Mouse (Mus musculus) myocyte (in vitro differentiated cells): Measurements from ENCODE around the gene Prx. TPM values are rescaled to one million over a fixed set of nuclear protein-coding genes. Genes with fewer than 3 reads are reported as not detected.
A peak's percentile ranks its signal among the peaks of the same experiment; 100 is the strongest.

Source experiments
- H3K27me3 ChIP-seq: one replicate; pipeline ENCODE4 v1.6.1; 2011; ENCODE audit not compliant: control insufficient read depth, insufficient read depth, insufficient read length
- H3K36me3 ChIP-seq: one replicate; pipeline ENCODE4 v1.6.1; 2011; ENCODE audit not compliant: control insufficient read depth, insufficient read depth
- H3K4me2 ChIP-seq: one replicate; pipeline ENCODE4 v1.6.1; 2011; ENCODE audit warnings: low read depth, control low read depth
- H3K4me3 ChIP-seq: one replicate; pipeline ENCODE4 v1.5.1; 2011; ENCODE audit warnings: mild to moderate bottlenecking, control low read depth, moderate library complexity
- H3K79me2 ChIP-seq: one replicate; pipeline ENCODE4 v1.6.1; 2011; ENCODE audit not compliant: control insufficient read depth, insufficient read depth
- H3ac ChIP-seq: one replicate; pipeline ENCODE4 v1.6.1; 2011; ENCODE audit not compliant: control insufficient read depth, insufficient read length
- CEBPB ChIP-seq: IDR thresholded peaks from 2 replicates; pipeline ENCODE4 v1.6.1; 2011; ENCODE audit warnings: mild to moderate bottlenecking, moderate library complexity; ENCODE audit not compliant: poor library complexity, insufficient read depth, severe bottlenecking
- E2F4 ChIP-seq: IDR thresholded peaks from one replicate; pipeline ENCODE4 v1.6.1; 2011; ENCODE audit warnings: mild to moderate bottlenecking, control low read depth, moderate library complexity; ENCODE audit not compliant: insufficient read depth
- MAX ChIP-seq: IDR thresholded peaks from one replicate; pipeline ENCODE4 v1.6.1; 2011; ENCODE audit warnings: low read depth, mild to moderate bottlenecking, control low read depth
- MYOD1 ChIP-seq, 3 experiments: IDR thresholded peaks; one replicate each; pipeline ENCODE4 v1.6.1; 2011; ENCODE audit warnings: control low read depth in 2 of 3, low read depth in 2 of 3, mild to moderate bottlenecking in 2 of 3, moderate library complexity in 1 of 3; ENCODE audit not compliant: insufficient read length in 2 of 3, control insufficient read depth in 1 of 3
- MYOG ChIP-seq, 3 experiments: IDR thresholded peaks; one replicate each; pipeline ENCODE4 v1.6.1; 2011; ENCODE audit warnings: control low read depth in 2 of 3, low read depth in 2 of 3, mild to moderate bottlenecking in 2 of 3; ENCODE audit not compliant: insufficient read length in 2 of 3, control insufficient read depth in 1 of 3, insufficient read depth in 1 of 3
- POLR2A ChIP-seq: IDR thresholded peaks from one replicate; pipeline ENCODE4 v1.6.1; 2011; ENCODE audit warnings: low read depth, mild to moderate bottlenecking, control low read depth, moderate library complexity; ENCODE audit not compliant: insufficient read length
- POLR2AphosphoS2 ChIP-seq: IDR thresholded peaks from one replicate; pipeline ENCODE4 v1.6.1; 2011; ENCODE audit warnings: low read depth, control low read depth; ENCODE audit not compliant: insufficient read length
- REST ChIP-seq: IDR thresholded peaks from one replicate; pipeline ENCODE4 v1.6.1; 2011; ENCODE audit warnings: mild to moderate bottlenecking, control low read depth, moderate library complexity; ENCODE audit not compliant: insufficient read depth, insufficient read length
- SRF ChIP-seq: IDR thresholded peaks from one replicate; pipeline ENCODE4 v1.6.1; 2011; ENCODE audit warnings: low read depth; ENCODE audit not compliant: control insufficient read depth, insufficient read length
- TCF12 ChIP-seq: IDR thresholded peaks from one replicate; pipeline ENCODE4 v1.6.1; 2011; ENCODE audit warnings: mild to moderate bottlenecking, control low read depth; ENCODE audit not compliant: poor library complexity, insufficient read depth, severe bottlenecking
- TCF3 ChIP-seq: IDR thresholded peaks from one replicate; pipeline ENCODE4 v1.6.1; 2011; ENCODE audit warnings: low read depth, control low read depth; ENCODE audit not compliant: insufficient read length
- USF1 ChIP-seq: IDR thresholded peaks from one replicate; pipeline ENCODE4 v1.6.1; 2011; ENCODE audit warnings: low read depth, mild to moderate bottlenecking, control low read depth, moderate library complexity
- polyA plus RNA-seq: library from polyadenylated mRNA; unstranded; fragments of >200 nt; fragmentation: generic; extraction: Trizol; gene quantifications from one replicate; pipeline ENCODE4 v1.2.1, GENCODE M21; 2012; ENCODE audit warnings: missing spikeins

Prx gene
- polyA plus RNA-seq, 1 experiment: 4.2 TPM

DNA sequence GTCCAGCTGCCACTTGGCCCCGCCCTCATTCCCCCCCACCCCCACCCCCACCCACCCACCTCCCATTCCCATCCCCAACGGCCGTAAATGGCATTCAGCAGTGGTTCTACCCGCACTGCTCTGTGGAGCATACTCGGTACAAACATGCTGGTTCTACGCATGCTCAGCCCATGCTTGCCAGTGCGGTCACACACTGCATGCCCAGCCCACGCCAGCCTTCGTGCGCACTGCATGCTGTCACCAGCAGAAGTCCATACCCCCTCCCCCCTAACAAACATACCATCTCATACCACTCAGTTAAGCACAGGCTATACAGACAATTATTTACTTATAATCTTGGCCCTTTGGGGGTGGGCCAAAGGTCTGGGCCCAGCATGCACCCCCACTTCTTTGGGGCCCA lies 32.6 kb downstream of the Prx start:
- H3K4me2 ChIP-seq: peak overlapping the region; percentile 6
- H3K27me3 ChIP-seq: no peaks in the 10 kb centered on the region

DNA sequence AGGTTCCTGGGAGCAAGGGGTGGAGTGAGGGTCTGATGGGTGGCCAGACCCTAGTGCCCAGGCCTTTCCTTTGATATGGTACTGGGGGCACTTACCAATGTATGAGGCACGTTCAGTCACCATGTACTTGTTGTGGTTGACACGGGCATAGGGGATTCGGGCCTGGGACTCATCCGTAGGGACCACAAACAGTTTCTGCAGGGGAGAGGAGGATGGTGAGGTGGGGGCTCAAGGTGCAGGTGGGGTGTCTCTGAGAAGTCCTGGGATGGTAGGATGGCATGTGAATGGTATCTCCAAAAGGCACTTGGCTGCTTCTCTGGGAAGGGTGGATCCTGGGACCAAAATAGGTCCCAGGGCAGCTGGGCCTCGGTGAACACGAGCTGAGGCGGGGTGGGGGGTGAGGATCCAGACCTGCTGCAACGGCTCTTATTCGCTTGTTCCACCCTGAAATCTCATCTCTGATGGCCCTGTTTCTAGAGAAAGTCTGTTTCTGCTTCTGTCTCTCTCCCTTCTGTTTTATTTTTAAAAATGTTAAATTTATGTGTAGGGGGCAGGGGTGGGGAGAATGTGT lies 33.4 kb downstream of the Prx start:
- peak in 1 of 3 experiments; percentile 50 for TF ChIP-seq MYOD1 (IDR thresholded peaks at IDR 0.05; ENCODE audit: control insufficient read depth in 1 of 3, insufficient read length in 2 of 3, low read depth in 2 of 3)
- TF ChIP-seq MYOG (IDR thresholded peaks at IDR 0.05; ENCODE audit: control insufficient read depth in 1 of 3, insufficient read depth in 1 of 3, insufficient read length in 2 of 3, low read depth in 2 of 3): peak in 1 of 3 experiments; percentile 59
- TF ChIP-seq MAX: no peak
- no peaks in the 10 kb centered on the region for H3K27me3 ChIP-seq
- no peak overlapping the region for H3ac ChIP-seq
- H3K79me2 ChIP-seq: no peaks in the 10 kb centered on the region
- peaks cover 8% of the 10 kb centered on the region for H3K36me3 ChIP-seq
- H3K4me3 ChIP-seq: no peak overlapping the region
- no peak overlapping the region for H3K4me2 ChIP-seq

More for the DNA sequence above, 32.6 kb downstream of the Prx start:
- no peaks in the 10 kb centered on the region for H3K79me2 ChIP-seq
- peaks cover 8% of the 10 kb centered on the region for H3K36me3 ChIP-seq
- no peak overlapping the region for H3K4me3 ChIP-seq
- TF ChIP-seq TCF12: no peak
- TF ChIP-seq REST: no peak
- TF ChIP-seq SRF: no peak
- no peak for TF ChIP-seq USF1
- TF ChIP-seq E2F4: no peak
- no peak for TF ChIP-seq MAX
- no peak for TF ChIP-seq MYOG (IDR thresholded peaks at IDR 0.05; ENCODE audit: control insufficient read depth in 1 of 3, insufficient read depth in 1 of 3, insufficient read length in 2 of 3, low read depth in 2 of 3)
- no peak for TF ChIP-seq POLR2AphosphoS2
- TF ChIP-seq CEBPB: no peak
- H3ac ChIP-seq: no peak overlapping the region

DNA sequence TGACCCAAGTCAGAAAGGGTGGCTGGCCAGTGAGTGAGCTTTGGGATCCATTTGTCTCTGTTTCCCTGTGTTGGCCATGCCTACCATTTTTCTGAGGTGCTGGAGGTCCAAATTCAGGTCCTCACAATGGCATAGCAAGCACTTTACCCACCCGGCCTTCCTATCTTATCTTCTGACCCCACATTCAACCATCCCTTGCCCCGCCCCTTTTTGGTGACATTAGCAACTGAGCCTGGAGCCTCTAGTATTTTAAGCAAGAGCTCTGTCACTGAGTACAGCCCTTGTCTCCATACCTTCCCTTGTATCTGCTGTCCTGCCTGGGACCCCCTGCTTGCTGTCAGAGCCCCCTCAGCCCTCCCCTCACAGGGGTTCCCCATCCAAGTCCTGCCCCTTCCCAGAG lies 36.3 kb downstream of the Prx start:
- H3K4me2 ChIP-seq: no peak overlapping the region
- no peak for TF ChIP-seq REST
- TF ChIP-seq TCF12: no peak
- no peak for TF ChIP-seq MYOD1 (IDR thresholded peaks at IDR 0.05; ENCODE audit: control insufficient read depth in 1 of 3, insufficient read length in 2 of 3, low read depth in 2 of 3)
- no peak for TF ChIP-seq E2F4
- TF ChIP-seq SRF: no peak
- no peak for TF ChIP-seq POLR2AphosphoS2
- TF ChIP-seq USF1: no peak
- no peak for TF ChIP-seq MYOG (IDR thresholded peaks at IDR 0.05; ENCODE audit: control insufficient read depth in 1 of 3, insufficient read depth in 1 of 3, insufficient read length in 2 of 3, low read depth in 2 of 3)
- no peak for TF ChIP-seq MAX
- no peak for TF ChIP-seq TCF3
- TF ChIP-seq CEBPB: no peak
- H3K27me3 ChIP-seq: no peaks in the 10 kb centered on the region
- H3K4me3 ChIP-seq: no peak overlapping the region
- no peaks in the 10 kb centered on the region for H3K79me2 ChIP-seq
- no peak overlapping the region for H3ac ChIP-seq
- peaks cover 8% of the 10 kb centered on the region for H3K36me3 ChIP-seq

DNA sequence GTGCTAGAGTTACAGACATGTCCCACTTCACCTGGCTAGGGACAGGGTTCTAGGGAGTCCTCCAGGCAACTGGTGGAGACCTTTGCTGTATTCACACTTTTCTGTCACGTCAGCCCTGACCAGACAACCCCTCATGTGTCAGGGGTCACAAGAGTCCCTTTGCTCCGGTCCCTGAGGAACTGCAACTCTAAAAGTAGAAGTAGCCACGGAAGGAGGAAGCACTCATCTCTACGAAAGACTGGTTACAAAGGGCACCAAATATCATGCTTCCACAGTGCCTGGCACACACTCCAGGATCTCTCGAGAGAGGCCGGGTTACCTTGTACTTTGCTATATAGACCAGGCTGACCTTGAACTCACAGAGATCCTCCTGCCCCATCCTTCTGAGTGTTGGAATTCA lies 37.5 kb downstream of the Prx start:
- TF ChIP-seq SRF: no peak
- no peak for TF ChIP-seq MAX
- no peak for TF ChIP-seq POLR2AphosphoS2
- no peak for TF ChIP-seq E2F4
- TF ChIP-seq TCF12: no peak
- no peak for TF ChIP-seq POLR2A
- TF ChIP-seq MYOG (IDR thresholded peaks at IDR 0.05; ENCODE audit: control insufficient read depth in 1 of 3, insufficient read depth in 1 of 3, insufficient read length in 2 of 3, low read depth in 2 of 3): no peak
- no peak for TF ChIP-seq REST
- no peak for TF ChIP-seq CEBPB
- no peak for TF ChIP-seq USF1
- TF ChIP-seq MYOD1 (IDR thresholded peaks at IDR 0.05; ENCODE audit: control insufficient read depth in 1 of 3, insufficient read length in 2 of 3, low read depth in 2 of 3): no peak
- TF ChIP-seq TCF3: no peak
- Histone ChIP-seq H3K79me2 (no peaks in the 10 kb centered on the region), H3K27me3 (no peaks in the 10 kb centered on the region), H3K4me3 (no peak overlapping the region), H3ac (no peak overlapping the region), H3K36me3 (peaks cover 8% of the 10 kb centered on the region), H3K4me2 (no peak overlapping the region)

DNA sequence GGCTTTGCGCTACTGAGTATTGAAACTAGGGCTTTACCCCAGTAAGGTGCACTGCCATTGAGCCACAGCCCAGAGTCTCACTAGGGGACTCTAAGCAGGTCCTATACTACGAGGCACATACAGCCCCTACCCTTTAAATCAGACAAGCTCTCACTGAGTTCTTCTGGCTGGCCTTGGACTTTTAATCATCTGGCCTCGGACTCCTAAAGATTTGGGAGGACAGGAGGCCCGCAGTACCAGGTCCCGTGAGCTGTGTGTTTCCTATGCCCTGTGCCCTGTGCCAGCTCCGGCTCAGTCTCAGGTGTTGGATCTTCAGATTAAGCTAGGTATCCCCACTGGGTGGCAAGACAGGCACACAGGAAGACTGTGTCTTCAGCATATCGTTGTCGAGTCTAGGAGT lies 38.9 kb downstream of the Prx start:
- no peak for TF ChIP-seq USF1
- Histone ChIP-seq H3K79me2 (no peaks in the 10 kb centered on the region), H3K4me3 (no peak overlapping the region), H3ac (no peak overlapping the region), H3K36me3 (peaks cover 8% of the 10 kb centered on the region), H3K4me2 (no peak overlapping the region), H3K27me3 (no peaks in the 10 kb centered on the region)
